Mouse (Mus musculus) heart, adult 2 months (tissue): ENCODE measurements around the gene Tas2r129.

Source experiments
- EP300 ChIP-seq: fragments of 200-500 bp; IDR thresholded peaks from 2 replicates; pipeline ENCODE4 v1.6.1; 2011; ENCODE audit warnings: low read depth, low read length, control low read depth; ENCODE audit not compliant: insufficient read depth
- POLR2A ChIP-seq: fragments of 200-500 bp; IDR thresholded peaks from 2 replicates; pipeline ENCODE4 v1.6.1; 2011; ENCODE audit warnings: mild to moderate bottlenecking, low read depth, low read length, control low read depth; ENCODE audit not compliant: insufficient read depth

GRCm38 (mm10) chr6:132950802-132951201 lies at the start of gene Tas2r129:
- TF ChIP-seq POLR2A, result no peak
- no peak for TF ChIP-seq EP300
